Mouse (Mus musculus): Measurements from ENCODE around the gene Tradd. TPM values are rescaled to one million over a fixed set of nuclear protein-coding genes. Genes with fewer than 3 reads are reported as not detected.
"Not testable (repeated sequence)": the region's sequence is repeated elsewhere in the genome, so short reads cannot be mapped to it uniquely, and the experiment has no call there.

Tradd gene
- total RNA-seq, 2 experiments from 2014 or later, result 6.6 to 10.2 TPM

- no peak for DNase-seq (ENCODE audit: low spot score in 2 of 2)
These were observed 11.5 kb downstream of the Tradd start for GRCm38 (mm10) chr8:105252680-105253537.

- no peak for DNase-seq (ENCODE audit: low spot score in 2 of 2)
These were observed 12.5 kb downstream of the Tradd start for GRCm38 (mm10) chr8:105251954-105252353.

GRCm38 (mm10) chr8:105241016-105241415 lies 23.4 kb downstream of the Tradd start:
- DNase-seq (ENCODE audit: low spot score in 2 of 2), result no peak

GRCm38 (mm10) chr8:105237442-105238142 lies 26.8 kb downstream of the Tradd start:
- no peak for DNase-seq (ENCODE audit: low spot score in 2 of 2)

- DNase-seq (ENCODE audit: low spot score in 2 of 2), result no peak
These were observed 29.2 kb downstream of the Tradd start for GRCm38 (mm10) chr8:105235206-105235605.

GRCm38 (mm10) chr8:105233126-105233935 lies 31.1 kb downstream of the Tradd start:
- DNase-seq (ENCODE audit: low spot score in 2 of 2), result no peak

- not testable (repeated sequence) for DNase-seq (ENCODE audit: low spot score in 2 of 2)
These were observed 32.1 kb downstream of the Tradd start for GRCm38 (mm10) chr8:105232321-105232693.

- no peak for DNase-seq (ENCODE audit: low spot score in 2 of 2)
These were observed 32.7 kb downstream of the Tradd start for GRCm38 (mm10) chr8:105231503-105232320.

GRCm38 (mm10) chr8:105225917-105226316 lies 38.5 kb downstream of the Tradd start:
- DNase-seq (ENCODE audit: low spot score in 2 of 2), result no peak

- DNase-seq (ENCODE audit: low spot score in 2 of 2), result no peak
These were observed 39.2 kb downstream of the Tradd start for GRCm38 (mm10) chr8:105225272-105225593.

GRCm38 (mm10) chr8:105224413-105225271 lies 39.8 kb downstream of the Tradd start, which contains the start of gene D230025D16Rik:
D230025D16Rik (plus strand) TSS chr8:105225145.
- DNase-seq (ENCODE audit: low spot score in 2 of 2), result peak; percentile 94 to 97

GRCm38 (mm10) chr8:105223850-105224249 lies 40.6 kb downstream of the Tradd start:
- no peak for DNase-seq (ENCODE audit: low spot score in 2 of 2)

GRCm38 (mm10) chr8:105217926-105218522 lies 46.4 kb downstream of the Tradd start:
- no peak for DNase-seq (ENCODE audit: low spot score in 2 of 2)

GRCm38 (mm10) chr8:105214104-105214503 lies 50.3 kb downstream of the Tradd start:
- DNase-seq (ENCODE audit: low spot score in 2 of 2), result no peak

- no peak for DNase-seq (ENCODE audit: low spot score in 2 of 2)
These were observed 55.0 kb downstream of the Tradd start for GRCm38 (mm10) chr8:105209153-105210110.
